Mouse (Mus musculus) lung, postnatal 36 days (tissue): Measurements from ENCODE around the gene Myo1c.

ENCODE experiments used
- DNase-seq: peaks from one replicate; pipeline ENCODE4 v3.0.0; 2022; ENCODE audit warnings: mixed read lengths

The Myo1c gene

DNA sequence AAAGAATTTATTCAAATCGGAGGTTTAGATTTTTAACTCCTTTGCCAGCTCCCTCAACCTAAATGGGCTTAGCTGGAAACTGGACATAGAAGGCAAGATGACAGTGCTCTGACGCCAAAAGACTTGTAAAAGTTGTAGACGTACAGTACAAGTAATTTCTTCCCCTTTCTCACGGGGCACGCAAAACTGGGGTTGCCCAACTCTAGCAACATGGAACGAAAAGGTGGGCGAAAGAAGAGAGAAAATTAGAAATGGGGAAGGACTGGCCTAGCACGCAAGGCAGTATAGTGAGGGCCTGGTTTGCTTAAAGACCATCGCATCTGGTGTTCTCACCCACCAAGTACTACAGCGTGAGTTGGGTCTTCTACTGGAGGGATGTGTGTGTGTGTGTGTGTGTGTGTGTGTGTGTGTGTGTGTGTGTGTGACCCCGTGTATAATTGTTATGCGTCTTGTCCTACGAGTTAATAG lies 688 bp downstream of the Myo1c start:
- peak; percentile 50 for DNase-seq

DNA sequence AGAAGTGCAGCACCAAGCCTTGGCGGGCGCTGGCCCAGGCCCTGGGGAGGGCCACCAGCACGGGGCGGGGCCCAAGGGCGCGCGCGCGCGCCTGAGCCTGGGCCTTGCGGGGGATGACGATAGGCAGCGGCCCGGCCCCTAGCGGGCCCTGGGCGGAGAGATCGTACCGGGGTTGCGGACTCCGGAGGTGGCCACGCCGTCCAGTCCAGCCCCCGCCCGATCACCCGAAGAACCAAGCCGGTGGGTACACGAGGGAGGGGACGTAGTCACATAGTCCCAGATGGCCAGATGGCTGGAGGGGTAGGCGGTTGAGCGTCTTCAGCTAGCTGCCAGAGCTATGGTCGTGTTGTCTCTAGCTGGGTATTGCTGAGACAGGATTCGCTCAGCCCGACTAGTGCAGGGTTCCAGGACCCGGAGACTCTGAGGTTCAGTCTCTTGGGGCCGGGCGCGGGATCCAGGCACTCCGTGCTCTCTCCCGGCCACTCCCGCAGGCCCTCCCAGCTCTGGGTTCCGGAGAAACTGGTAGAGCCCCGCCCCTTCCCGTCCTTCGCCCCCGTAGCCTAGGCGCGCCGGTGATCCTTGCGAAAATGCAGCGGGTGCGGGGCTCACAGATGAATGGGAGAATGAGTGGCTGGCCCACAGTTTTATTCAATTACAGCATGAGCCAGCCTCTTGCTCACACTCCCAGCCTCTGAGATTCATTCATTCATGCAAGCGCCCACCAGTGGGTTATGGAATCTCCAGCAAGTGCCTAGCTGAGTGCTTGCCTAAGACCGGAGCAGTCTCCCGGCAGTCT lies 1.3 kb downstream of the Myo1c start:
- DNase-seq = peak; percentile 90

DNA sequence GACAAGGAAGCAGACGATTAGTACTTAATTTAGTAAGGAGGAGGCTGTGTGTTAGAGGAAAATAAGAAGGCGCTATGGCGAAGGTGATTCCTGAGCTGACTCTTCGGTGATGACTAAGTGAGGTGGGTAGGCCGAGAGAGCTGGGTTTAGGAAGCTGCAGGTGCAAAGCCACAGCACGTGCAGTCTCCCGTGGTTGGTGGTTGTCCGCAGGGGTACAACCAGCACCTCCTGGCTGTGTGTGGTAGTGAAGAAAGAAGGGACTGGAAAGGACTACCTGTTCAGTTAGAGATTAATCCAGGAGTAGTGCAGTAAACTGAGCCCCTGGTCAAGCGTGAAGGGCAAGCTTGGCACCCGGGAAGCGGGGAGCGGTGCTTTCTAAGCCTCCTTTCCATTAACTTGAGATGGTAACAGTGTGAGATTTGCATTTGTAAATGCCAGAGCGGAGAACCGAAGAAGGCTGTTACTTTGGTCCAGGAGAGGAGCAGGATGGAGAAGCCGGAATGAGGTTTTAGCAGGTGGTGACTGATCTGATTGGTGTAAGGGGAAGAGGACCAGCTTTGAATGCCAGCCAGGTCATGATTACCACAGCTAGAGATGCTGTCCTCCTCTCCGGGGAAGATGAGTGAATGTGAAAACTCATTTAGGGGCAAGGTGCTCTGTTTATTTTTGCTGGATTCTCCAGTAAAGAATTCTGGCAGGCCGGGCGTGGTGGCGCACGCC lies 2.1 kb downstream of the Myo1c start:
- DNase-seq = peak; percentile 59

DNA sequence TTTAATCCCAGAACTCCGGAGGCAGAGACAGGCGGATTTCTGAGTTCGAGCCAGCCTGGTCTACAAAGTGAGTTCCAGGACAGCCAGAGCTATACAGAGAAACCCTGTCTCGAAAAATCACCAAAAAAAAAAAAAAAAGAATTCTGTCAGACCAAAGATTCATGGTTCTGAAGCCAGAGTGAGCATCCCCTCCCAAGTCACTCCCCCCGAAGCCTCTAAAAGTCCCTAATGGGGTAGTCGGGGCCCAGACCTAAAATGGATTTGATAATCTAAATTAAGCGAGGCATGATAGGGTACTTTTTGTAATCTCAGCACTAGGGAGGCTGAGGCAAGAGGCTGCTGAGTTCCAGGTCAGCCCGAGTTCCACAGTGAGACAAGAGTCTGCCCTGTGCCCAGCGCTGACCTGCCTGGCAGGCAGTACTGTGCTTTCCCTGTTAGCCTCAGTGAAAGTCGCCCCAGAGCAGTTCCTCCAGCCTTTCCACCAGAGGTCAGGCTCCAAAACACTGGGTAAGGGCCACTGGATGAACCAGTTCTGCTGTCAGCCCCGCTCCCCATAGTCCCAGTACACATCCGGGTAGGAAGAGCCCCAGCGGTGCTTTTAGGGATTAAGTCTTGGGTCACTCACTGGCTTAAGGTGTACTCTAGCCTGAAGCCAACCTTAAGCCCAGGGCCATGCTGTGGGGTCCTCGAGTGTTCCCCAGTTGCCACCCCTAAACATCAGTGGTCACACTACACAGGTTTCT lies 2.8 kb downstream of the Myo1c start:
- peak; percentile 74 for DNase-seq

DNA sequence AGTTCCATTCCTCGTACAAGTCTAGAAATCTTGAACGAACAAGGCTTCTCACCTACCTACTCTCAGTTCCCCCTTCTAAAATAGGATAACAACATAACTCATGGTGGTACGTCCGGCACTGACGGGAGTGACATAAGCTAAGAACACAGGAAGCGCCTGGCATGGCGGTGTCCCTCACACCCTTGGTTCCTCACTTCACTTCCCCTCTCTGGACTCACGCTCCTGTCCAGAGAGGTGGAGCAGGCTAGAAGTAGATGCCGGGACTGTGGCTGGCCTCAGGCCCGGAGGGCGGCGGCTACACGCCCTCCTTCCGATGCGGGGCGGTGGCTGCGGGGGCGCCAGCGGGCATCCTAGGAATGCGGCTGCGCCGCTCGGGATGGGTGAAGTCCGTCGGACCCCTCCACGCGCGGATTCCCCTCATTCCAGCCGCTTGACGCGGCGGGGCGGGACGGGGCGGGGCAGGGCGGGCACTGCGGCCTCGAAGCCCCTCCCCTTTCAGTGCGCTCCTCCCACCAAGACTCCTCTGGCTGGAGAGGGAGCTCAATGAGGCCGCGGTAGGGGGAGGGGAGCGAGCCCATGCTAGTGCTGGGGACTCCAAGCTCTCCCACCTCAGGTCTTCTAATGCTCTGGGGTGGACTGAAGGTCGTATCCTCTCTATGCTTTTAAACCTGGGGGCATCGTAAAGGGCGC lies 3.6 kb downstream of the Myo1c start:
- DNase-seq = peak; percentile 92

DNA sequence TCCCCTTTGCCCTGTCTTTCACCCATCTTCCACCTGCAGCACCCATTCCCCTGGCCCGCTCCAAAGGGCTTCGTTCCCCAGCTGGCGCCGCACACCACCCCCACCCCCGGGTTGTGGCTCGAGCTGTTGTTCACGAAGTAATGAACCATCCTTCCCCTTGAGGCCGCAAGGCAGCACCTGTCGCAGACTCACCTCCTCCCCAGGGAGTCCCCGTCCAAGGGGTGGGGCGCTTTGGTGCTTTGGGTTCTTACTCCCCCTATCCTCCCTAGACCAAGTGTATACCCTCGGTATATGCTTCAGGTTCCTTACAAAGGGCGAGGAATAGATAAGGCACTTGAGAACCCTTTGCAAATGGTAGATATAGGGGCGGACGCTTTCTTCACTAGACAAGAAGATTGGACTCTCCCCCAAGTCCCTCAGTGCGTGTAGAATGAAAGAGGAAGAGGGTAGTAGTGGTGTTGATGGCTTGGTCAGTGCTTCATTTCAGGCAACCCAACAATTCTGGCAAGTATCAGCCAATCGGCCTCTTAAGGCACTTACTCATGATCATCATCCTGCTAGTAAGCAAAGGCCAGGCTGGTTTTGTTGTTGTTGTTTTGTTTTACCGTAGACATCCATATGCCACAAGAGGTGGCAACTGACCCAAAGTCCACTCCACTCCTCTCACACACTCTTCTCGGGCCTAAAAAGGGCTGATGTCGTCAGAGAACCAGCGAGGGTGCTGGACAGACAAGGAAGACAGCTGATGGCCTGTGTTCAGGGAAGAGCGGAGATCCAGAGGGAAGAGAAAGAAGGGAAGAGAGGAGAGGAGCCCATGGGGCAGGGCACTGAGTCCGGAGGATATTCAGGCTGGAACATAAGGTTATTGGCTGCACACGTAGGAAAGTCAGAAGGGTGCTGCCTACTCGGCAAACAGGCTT lies 4.4 kb downstream of the Myo1c start:
- DNase-seq = peak; percentile 64

DNA sequence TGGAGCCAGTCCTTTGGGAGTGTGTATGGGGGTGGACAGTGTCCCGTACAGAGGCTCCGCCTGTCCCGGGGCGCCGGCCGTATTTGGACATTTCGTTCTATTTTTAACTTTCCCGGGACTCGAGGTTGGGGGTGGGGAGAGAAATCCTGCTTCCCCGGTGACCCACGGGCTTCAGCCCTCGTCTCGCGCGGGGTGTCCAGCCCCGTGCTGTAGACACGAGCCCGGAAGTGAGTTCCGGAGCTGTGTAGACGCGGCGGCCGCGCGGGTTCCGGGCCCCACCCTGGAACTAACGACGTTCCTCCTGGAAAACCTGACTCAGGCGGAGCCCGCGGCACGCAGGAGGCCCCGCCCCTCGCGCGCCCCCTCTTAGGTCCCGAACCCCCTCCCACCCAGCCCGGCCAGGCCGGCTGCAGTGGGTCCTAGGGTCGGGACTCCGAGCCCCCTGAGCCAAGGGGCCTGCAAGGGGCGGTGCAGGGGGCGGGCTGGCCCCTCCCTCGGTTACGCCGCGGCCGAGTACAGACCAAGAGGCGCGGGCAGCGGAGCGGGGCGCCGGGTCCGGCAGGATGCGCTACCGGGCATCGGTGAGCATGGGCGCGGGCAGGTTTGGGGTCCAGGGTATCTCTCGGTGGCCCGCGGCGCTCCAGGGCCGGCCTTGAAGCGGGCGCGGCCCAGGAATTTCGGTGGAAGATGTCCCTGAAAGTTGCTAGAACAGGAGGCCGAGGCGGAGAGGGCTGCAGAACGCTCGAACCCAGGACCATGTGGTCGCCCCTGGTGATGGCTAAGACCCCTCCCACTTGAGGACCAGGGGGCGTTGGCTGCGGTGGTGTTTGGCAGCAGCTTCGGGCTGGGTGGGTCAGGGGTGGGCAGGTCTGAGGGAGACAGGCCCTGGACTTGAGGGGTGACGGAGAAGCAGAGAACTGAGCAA lies 5.6 kb downstream of the Myo1c start:
- peak; percentile 91 for DNase-seq

DNA sequence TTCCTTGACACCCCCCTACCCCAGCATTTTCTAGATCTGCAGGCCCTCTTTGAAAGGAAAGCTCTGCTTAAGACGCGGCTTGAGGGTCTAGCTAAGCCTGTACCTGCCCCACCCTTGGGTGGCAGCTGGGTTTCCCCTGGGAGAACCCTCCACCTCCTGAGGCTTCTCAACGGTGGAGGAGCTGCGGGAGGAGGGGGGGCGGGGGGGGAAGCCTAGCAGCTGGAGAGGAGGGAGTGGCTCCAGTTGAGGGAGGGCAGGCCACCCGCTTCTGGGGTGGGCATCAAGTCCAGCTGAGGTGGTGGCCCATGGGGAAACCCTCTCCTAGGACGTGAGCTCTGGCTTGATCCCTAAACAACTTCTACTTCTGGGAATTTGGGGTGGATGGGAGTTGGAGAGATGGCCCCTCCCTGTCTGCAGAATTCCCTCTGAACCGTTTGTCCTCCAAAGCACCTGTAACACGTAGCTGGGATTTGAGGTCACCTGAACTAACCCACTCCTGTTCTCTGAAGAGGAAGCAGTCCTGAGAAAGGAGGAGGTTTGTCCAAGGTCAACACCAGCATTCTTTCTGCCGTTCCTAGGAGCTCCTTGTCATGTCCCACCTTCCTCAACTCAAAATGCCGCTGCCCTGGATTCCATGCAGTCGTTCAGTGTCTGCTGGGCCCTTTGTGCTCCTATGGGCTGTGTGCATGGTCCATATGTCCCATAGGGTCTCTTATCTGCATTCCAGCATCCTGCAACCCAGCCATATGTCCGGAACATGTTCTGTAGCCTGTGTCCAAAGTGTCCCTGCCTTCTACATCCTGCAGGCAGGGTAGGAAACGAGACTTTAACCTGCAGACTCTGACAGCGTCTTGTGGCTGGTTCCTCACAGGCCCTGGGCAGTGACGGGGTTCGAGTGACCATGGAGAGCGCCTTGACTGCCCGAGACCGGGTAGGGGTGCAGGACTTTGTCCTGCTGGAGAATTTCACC lies 6.6 kb downstream of the Myo1c start:
- DNase-seq = peak; percentile 54

DNA sequence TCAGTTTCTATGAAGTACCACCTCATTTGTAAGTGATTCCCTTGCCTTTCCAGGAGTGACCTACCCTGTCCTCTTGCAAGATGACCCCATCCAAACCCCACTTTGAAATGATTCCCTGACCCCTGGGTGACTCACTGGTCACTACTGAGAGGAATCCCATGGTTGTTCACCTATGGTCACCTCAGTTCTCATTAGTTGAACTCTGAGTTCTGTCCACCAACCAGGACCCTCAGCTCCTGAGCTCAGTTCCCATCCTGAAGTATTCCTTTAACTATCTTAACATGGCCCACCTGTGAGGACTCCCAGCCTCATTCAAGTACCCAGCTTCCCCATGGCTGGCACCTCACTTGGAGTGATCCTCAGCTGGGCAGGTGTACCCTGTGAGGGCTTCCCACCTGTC lies 7.5 kb downstream of the Myo1c start:
- no peak for DNase-seq

DNA sequence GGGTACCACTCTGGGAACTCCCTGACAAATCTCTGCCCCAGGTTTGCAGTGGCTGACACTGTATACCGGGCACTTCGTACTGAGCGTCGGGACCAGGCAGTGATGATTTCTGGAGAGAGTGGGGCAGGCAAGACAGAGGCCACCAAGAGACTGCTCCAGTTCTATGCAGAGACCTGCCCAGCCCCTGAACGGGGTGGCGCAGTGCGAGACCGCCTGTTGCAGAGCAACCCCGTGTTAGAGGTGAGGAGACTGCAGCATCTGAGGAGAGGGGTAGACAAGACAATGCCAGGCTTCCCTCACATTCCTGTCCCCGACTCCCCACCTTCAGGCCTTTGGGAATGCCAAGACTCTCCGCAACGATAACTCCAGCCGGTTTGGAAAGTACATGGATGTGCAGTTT lies 8.0 kb downstream of the Myo1c start:
- DNase-seq = no peak

DNA sequence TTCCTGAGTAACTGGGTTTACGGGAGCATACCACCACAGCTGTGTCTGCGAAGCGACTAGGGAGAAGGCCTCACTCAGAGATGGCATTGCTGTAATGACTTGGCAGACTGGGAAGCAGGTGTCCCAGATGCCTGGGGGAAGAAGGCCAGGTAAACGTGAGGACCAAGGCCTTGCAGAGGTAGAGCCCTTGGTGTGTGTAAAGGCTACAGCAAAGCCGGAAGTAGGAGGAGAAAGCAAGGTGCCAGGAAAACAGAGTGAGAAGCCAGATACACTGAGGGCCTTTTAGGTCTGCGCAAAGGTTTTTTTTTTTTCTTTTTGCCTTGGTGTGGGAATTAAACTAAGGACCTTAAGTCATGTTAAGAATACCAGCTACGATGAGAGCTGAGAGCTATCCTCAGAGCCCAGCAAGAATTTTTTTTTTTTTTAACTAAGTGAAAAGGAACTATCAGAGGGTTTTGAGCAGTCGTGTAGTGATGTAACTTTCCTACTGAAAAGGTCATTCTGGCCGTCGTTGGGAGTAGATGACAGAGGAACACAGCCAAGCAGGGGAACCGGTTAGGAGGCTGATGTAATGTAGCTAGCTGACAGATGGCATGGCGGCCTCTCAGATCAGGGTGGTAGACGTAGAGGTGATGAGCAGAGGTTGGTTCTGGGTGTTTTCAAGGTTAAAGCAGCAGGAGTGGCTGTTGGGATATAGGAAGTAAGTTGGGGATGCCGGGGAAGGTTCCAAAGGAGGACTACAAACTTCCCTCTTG lies 8.9 kb downstream of the Myo1c start:
- DNase-seq = peak; percentile 32

DNA sequence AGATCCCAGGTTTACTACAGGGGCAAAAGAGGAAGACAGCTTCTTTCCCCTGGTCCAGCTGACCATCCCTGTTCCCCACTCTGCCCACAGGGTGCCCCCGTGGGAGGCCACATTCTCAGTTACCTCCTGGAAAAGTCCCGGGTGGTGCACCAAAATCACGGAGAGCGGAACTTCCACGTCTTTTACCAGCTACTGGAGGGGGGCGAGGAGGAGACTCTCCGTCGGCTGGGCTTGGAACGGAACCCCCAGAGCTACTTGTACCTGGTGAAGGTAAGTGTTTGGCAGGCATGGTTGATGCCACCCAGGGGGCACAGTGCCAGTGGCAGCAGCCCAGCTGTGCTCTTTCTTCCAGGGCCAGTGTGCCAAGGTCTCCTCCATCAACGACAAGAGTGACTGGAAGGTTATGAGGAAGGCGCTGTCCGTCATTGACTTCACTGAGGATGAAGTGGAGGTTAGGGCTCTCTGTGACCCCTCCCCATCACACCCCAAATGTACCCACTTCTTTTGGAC lies 9.8 kb downstream of the Myo1c start:
- DNase-seq = no peak

DNA sequence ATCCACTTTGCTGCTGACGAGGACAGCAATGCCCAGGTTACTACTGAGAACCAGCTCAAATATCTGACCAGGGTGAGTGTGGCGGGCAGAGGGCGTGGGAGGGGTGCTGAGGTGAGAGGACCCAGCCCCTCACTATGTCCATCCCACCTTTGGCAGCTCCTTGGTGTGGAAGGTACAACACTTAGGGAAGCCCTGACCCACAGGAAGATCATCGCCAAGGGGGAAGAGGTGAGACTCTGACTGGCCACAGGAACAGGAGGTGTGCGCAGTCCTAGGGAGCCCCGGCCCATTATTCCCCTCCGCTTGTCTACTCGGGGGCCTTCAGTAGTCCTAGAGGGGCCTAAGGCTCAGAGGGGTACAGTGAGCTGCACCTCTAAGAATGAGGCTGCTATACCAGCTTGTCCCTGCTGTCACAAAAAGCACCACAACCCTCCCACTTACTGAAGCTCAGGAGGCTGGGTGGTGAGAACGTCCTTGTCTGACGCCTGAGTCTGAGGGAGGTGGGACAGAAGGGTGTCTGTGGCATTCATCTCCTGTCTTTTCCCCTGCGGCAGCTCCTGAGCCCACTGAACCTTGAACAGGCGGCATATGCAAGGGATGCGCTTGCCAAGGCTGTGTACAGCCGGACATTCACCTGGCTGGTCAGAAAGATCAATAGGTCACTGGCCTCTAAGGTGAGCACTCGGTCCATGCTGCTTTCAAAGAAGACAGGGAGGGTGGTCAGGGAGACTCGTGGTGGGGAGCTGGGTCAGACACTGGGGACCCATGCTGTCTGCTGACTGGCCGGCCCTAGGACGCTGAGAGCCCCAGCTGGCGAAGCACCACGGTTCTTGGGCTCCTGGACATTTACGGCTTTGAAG lies 10.9 kb downstream of the Myo1c start:
- DNase-seq = no peak

DNA sequence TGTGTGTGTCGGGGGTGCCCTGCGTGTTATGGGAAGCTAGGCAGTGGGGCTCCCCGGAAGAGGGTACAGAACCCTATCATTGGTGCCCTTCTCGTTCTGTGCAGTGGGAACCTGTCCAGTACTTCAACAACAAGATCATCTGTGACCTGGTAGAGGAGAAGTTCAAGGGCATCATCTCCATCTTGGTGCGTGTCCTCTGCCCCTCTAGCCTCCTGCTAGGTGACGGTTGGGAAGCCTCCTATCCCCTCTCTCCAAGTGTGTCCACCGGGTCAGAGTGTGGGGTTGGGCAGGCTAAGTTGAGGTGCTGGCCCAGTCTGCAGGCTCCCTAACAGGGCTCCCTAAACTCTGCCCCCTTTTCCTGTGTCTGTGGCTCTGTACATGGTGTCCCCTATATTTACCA lies 11.8 kb downstream of the Myo1c start:
- DNase-seq = no peak

DNA sequence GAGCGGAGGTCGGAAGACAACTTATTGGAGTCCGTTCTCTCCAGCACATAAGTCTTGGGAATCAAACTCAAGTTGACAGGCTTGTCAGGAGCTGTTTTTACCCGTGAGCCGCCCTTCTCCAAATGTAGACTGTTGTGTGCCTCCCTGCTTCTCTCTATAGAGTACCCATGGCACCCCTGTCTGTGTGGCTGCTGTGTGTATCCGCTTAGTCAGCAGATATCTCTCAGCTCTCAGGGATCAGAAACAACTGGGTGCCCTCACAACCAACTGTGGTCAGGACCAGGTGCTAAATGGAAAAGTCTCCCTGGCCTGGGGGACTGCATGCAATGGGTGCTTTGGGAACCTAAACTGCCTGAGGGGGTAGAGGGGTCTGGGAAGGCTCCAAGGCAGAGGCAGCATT lies 16.0 kb downstream of the Myo1c start:
- DNase-seq = no peak

DNA sequence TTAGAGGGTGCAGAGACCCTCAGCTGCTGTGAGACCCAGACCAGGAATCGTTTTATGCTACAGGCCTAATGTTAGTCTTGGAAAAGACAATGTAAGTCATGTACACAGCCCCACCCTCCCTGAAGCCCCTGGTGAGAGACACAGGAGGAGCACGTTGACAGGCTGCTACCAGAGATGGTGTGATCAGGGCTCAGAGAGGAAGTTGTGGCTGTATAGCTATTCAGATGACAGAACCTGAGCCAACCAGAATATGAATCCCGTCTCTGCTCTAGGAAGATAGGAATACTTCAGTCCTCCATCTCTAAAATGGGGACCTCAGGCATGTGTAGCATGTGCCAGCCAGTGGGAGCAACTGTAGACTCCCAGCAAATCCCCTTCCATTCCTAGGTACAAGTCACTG lies 18.3 kb downstream of the Myo1c start:
- no peak for DNase-seq

DNA sequence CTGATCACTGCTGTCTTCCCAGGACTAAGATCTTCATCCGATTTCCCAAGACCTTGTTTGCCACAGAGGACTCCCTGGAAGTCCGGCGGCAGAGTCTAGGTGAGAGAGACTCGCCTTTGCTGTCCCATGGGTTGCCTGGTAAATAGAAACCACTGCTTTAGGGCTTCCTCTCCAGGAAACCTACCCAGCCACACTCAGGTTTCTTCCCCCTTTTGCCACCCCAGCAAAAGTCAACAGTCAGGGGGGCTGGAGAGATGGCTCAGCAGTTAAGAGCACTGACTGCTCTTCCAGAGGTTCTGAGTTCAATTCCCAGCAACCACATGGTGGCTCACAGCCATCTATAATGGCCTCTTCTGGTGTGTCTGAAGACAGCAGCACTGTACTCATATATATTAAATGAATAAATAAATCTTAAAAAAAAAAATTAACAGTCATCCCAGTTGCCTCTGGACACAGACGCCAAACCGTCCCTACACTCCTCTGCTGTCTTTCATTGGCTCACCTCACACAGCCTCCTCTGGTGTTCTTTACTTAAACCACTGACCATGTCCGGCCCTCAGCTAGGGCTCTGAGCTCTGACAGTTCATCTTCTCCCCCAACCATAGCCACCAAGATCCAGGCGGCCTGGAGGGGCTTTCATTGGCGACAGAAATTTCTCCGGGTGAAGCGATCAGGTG lies 19.0 kb downstream of the Myo1c start:
- DNase-seq = no peak
